Mouse (Mus musculus) urinary bladder, adult 2 months (tissue): ENCODE results near the gene Fbxo7. TPM values are rescaled to one million over a fixed set of nuclear protein-coding genes. Genes with fewer than 3 reads are reported as not detected.

ENCODE experiments used
- DNase-seq: peaks from one replicate; pipeline ENCODE4 v3.0.0; 2022; ENCODE audit warnings: low spot score
- polyA plus RNA-seq: library from polyadenylated mRNA; depleted of rRNA; stranded (reverse); fragments of >200 nt; gene quantifications from 2 replicates; pipeline ENCODE4 v1.2.3, GENCODE M21; 2012; rRNA removed

The Fbxo7 gene
- polyA plus RNA-seq, 1 experiment: 29.6 TPM

GRCm38 (mm10) chr10:86079921-86080320 lies 58.1 kb downstream of the Fbxo7 start:
- DNase-seq: no peak

DNA sequence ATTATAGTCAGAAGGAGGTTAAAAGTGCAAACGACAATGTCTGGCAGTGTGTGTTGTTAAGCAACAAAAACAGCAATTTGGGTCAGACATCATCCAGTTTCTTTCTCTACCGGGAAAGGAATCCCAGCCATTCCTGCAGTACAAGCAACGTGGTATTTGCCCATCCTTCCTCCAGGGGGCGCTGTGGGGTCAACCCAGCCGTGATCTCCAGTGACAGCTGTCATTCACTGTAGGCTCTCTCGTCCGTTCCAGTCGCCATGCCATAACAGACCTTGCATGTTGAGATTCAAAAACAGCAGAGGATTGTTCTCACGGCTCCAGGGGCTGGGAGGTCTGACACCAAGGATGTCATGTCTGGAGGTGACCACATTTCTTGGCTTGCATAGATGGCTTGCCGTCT lies 70.1 kb downstream of the Fbxo7 start:
- no peak for DNase-seq

- no peak for DNase-seq
These were observed 71.6 kb downstream of the Fbxo7 start for GRCm38 (mm10) chr10:86093109-86094035.

GRCm38 (mm10) chr10:86098363-86098762 lies 76.6 kb downstream of the Fbxo7 start:
- no peak for DNase-seq

DNA sequence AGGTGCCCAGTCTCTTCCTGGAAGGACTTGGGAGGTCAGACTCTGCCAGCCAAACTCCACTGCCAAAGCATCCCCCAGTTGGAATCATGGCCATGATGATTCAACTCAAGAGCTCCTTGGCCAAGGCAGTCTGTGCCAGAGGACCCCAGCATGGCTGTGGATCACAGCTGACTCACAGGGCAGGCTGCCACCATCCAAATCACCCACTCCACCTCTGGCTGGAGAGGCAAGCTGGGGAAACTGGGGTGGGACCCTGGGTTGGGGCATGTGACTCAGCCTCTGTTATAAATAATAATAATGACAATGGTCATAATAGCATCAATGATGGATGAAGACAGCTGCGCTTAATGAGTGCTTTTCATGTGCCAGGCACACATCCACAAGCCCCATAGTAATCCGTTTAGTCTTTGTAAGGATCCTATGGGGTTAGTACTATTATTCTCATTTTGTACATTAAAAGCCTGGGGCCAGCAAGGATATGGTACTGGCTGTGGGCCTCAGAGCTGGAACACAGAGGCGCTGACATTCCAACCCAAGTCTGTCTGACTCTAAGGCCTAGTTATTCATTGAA lies 78.6 kb downstream of the Fbxo7 start:
- no peak for DNase-seq

Other genes with a start within 250 kb of the Fbxo7 start
- gene Pwp1, start 192.5 kb upstream of the Fbxo7 start, polyA plus RNA-seq: 20.2 and 22.1 TPM in 2 replicates
- 19.4 and 21.4 TPM in 2 replicates for gene Prdm4, start 104.8 kb upstream of the Fbxo7 start, polyA plus RNA-seq
- gene Ascl4, start 94.3 kb upstream of the Fbxo7 start, polyA plus RNA-seq: 0.04 TPM in 1 of 2 replicates, not detected in the other
- gene Rtcb, start 64.1 kb upstream of the Fbxo7 start, polyA plus RNA-seq: 102 and 112 TPM in 2 replicates
- gene Bpifc, start 10.1 kb upstream of the Fbxo7 start, polyA plus RNA-seq: 0.06 and 0.18 TPM in 2 replicates